ENCODE assay signal across 8 mouse cellular contexts in genomic region chr11:97440441-97440881, GRCm38 (mm10). TPM values are rescaled to one million over a fixed set of nuclear protein-coding genes. Genes with fewer than 3 reads are reported as not detected.
DNase-seq lines count a peak whose midpoint lies in the region; ATAC-seq and TF ChIP-seq lines count a peak whose summit lies in the region.

No protein-coding gene starts in this region.

- H3K36me3 ChIP-seq in heart, embryonic 10.5 days = peaks cover 30% of the 10 kb centered on the region
- peaks cover 28% of the 10 kb centered on the region for H3K36me3 ChIP-seq in heart, embryonic 12.5 days
- H3K36me3 ChIP-seq in liver, adult 2 months (ENCODE audit: control insufficient read depth, insufficient read depth, low read length) = no peaks in the 10 kb centered on the region
- peaks cover 8% of the 10 kb centered on the region for H3K36me3 ChIP-seq in neural tube, embryonic 15.5 days

- H3K4me3 ChIP-seq in heart, embryonic 10.5 days = peak overlapping the region; percentile 99
- peak overlapping the region; percentile 96 for H3K4me3 ChIP-seq in heart, embryonic 12.5 days
- peak overlapping the region; percentile 66 for H3K4me3 ChIP-seq in liver, adult 2 months (ENCODE audit: insufficient read depth, low read depth, low read length)
- H3K4me3 ChIP-seq in neural tube, embryonic 15.5 days (replicated peaks) = peak overlapping the region; percentile 41

- WGBS in heart, embryonic 10.5 days = 1% methylated on average over 34 of the region's 34 CpGs
- WGBS in heart, embryonic 12.5 days = under 1% methylated on average over 34 of the region's 34 CpGs
- WGBS in liver, adult 2 months = under 1% methylated on average over 33 of the region's 34 CpGs
- 2% methylated on average over 34 of the region's 34 CpGs for WGBS in neural tube, embryonic 15.5 days

- H3K4me2 ChIP-seq in heart, embryonic 12.5 days = peak overlapping the region; percentile 86
- H3K4me2 ChIP-seq in neural tube, embryonic 15.5 days = peak overlapping the region; percentile 58

- no peaks in the 10 kb centered on the region for H3K27me3 ChIP-seq in heart, embryonic 10.5 days (ENCODE audit: insufficient read depth, poor library complexity, severe bottlenecking)
- no peaks in the 10 kb centered on the region for H3K27me3 ChIP-seq in heart, embryonic 12.5 days (replicated peaks)
- H3K27me3 ChIP-seq in liver, adult 2 months (ENCODE audit: control insufficient read depth, insufficient read depth, low read length) = no peaks in the 10 kb centered on the region
- peaks cover 34% of the 10 kb centered on the region for H3K27me3 ChIP-seq in neural tube, embryonic 15.5 days (replicated peaks)

- ATAC-seq in heart, embryonic 12.5 days (ENCODE audit: insufficient number of reproducible peaks, low FRiP score) = peak; percentile 52
- ATAC-seq in neural tube, embryonic 15.5 days (ENCODE audit: low FRiP score) = no peak

- intact Hi-C loops in left cerebral cortex, postnatal 10 days (cut with DNase I) = no loop called here

- TF ChIP-seq CTCF in liver, adult 2 months (IDR thresholded peaks at IDR 0.05; ENCODE audit: low read depth, low read length) = no peak

- no peak for TF ChIP-seq POLR2A in liver, adult 2 months (IDR thresholded peaks at IDR 0.05; ENCODE audit: extremely low read depth, insufficient read depth, low read length)

- no peaks in the 10 kb centered on the region for H3K9me3 ChIP-seq in heart, embryonic 10.5 days
- no peaks in the 10 kb centered on the region for H3K9me3 ChIP-seq in heart, embryonic 12.5 days (replicated peaks)
- H3K9me3 ChIP-seq in neural tube, embryonic 15.5 days (replicated peaks) = no peaks in the 10 kb centered on the region

- peaks cover 99% of the 10 kb centered on the region for H3K4me1 ChIP-seq in heart, embryonic 10.5 days
- peaks cover 88% of the 10 kb centered on the region for H3K4me1 ChIP-seq in heart, embryonic 12.5 days (replicated peaks)
- peaks cover 24% of the 10 kb centered on the region for H3K4me1 ChIP-seq in liver, adult 2 months (ENCODE audit: control insufficient read depth, insufficient read depth, low read length)
- peaks cover 48% of the 10 kb centered on the region for H3K4me1 ChIP-seq in neural tube, embryonic 15.5 days

- H3K9ac ChIP-seq in heart, embryonic 12.5 days = peak overlapping the region; percentile 100
- H3K9ac ChIP-seq in liver, adult 2 months (ENCODE audit: low read depth, low read length) = peak overlapping the region; percentile 82
- peak overlapping the region; percentile 37 for H3K9ac ChIP-seq in neural tube, embryonic 15.5 days (replicated peaks)

- peak overlapping the region; percentile 99 for H3K27ac ChIP-seq in heart, embryonic 10.5 days
- peak overlapping the region; percentile 99 for H3K27ac ChIP-seq in heart, embryonic 12.5 days (ENCODE audit: poor library complexity, severe bottlenecking)
- H3K27ac ChIP-seq in liver, adult 2 months (replicated peaks; ENCODE audit: insufficient read depth, low read depth, low read length) = peak overlapping the region; percentile 29
- peak overlapping the region; percentile 64 for H3K27ac ChIP-seq in neural tube, embryonic 15.5 days (replicated peaks)

- DNase-seq in heart, embryonic 10.5 days (ENCODE audit: low spot score) = no peak
- no peak for DNase-seq in heart, adult 11 months
- DNase-seq in Muller cell, postnatal 12 days (ENCODE audit: inconsistent ontology term) = peak; percentile 67
- DNase-seq in liver, adult 2 months (ENCODE audit: extremely low read depth, low read depth, low spot score) = no peak
- no peak for DNase-seq in left cerebral cortex, postnatal 10 days (ENCODE audit: extremely low spot score in 1 of 2, low spot score in 2 of 2)
- DNase-seq in layer of hippocampus, postnatal 25 days (ENCODE audit: extremely low spot score in 1 of 2, low spot score in 1 of 2) = no peak

- H3K79me2 ChIP-seq in liver, adult 2 months (ENCODE audit: control insufficient read depth, insufficient read depth, low read length) = peaks cover 10% of the 10 kb centered on the region; the same call in 1 of the 2 replicates

RNA-seq across cellular contexts. Expression of gene Arhgap23, which starts 25.1 kb away (rescaled TPM):
- polyA plus RNA-seq in heart, embryonic 10.5 days (2016; fragmentation: Nextera tagmentation; extraction: Ambion mirVana) = 6.8 and 7.8 TPM in 2 replicates
- polyA plus RNA-seq in heart, embryonic 12.5 days (2016; fragmentation: Nextera tagmentation; extraction: Ambion mirVana) = 12.4 and 12.5 TPM in 2 replicates
- 2.8 and 4.5 TPM in 2 replicates for total RNA-seq in liver, adult 2 months (2014; rRNA removed)
- polyA plus RNA-seq in liver, adult 2 months (2012; rRNA removed) = 11.3 and 13.6 TPM in 2 replicates
- polyA plus RNA-seq in neural tube, embryonic 15.5 days (2015; fragmentation: Nextera tagmentation; extraction: Ambion mirVana) = 8.0 and 9.2 TPM in 2 replicates
- 10 to 100 TPM; 84.0 to 91.8 TPM for total RNA-seq in left cerebral cortex, postnatal 10 days (2021)
- 10 to 100 TPM; 71.4 to 73.5 TPM for total RNA-seq in layer of hippocampus, postnatal 25 days (2021)

RNA-seq across cellular contexts. Expression of gene 4933428G20Rik, which starts 59.7 kb away (rescaled TPM):
- 1.3 TPM in 2 replicates for polyA plus RNA-seq in heart, embryonic 10.5 days (2016; fragmentation: Nextera tagmentation; extraction: Ambion mirVana)
- 0.90 and 1.00 TPM in 2 replicates for polyA plus RNA-seq in heart, embryonic 12.5 days (2016; fragmentation: Nextera tagmentation; extraction: Ambion mirVana)
- not detected in 2 replicates for total RNA-seq in liver, adult 2 months (2014; rRNA removed)
- polyA plus RNA-seq in liver, adult 2 months (2012; rRNA removed) = not detected in 2 replicates
- polyA plus RNA-seq in neural tube, embryonic 15.5 days (2015; fragmentation: Nextera tagmentation; extraction: Ambion mirVana) = 1.2 and 1.4 TPM in 2 replicates
- not detected for total RNA-seq in left cerebral cortex, postnatal 10 days (2021)
- total RNA-seq in layer of hippocampus, postnatal 25 days (2021) = under 1 TPM in 1 of 2 experiments, not detected in 1; 0.20 TPM

Comparison
In these comparisons a context has a peak if more than half of its experiments do, and no peak if none do; other contexts are left out.
1. H3K27ac ChIP-seq: peak in every context shown above with its lines; median percentile 99 in heart, embryonic 10.5 days; 99 in heart, embryonic 12.5 days; 64 in neural tube, embryonic 15.5 days; 29 in liver, adult 2 months.
2. H3K4me3 ChIP-seq: peak in every context shown above with its lines; median percentile 99 in heart, embryonic 10.5 days; 96 in heart, embryonic 12.5 days; 66 in liver, adult 2 months; 41 in neural tube, embryonic 15.5 days.
3. H3K9ac ChIP-seq: peak in every context shown above with its lines; median percentile 100 in heart, embryonic 12.5 days; 82 in liver, adult 2 months; 37 in neural tube, embryonic 15.5 days.